Mouse (Mus musculus) kidney, postnatal 25 days (tissue): ENCODE data around the gene Srbd1.

Source experiments
- DNase-seq, 2 experiments: peaks; one replicate each; pipeline ENCODE4 v3.0.0; 2021; ENCODE audit warnings: mixed read lengths in 2 of 2

Srbd1 gene

GRCm38 (mm10) chr17:86032113-86032714 is 112.8 kb downstream of the Srbd1 start:
- peak in 1 of 2 experiments; percentile 23 for DNase-seq

GRCm38 (mm10) chr17:86030016-86030415 is 115.0 kb downstream of the Srbd1 start:
- no peak for DNase-seq

- no peak for DNase-seq
Observed at GRCm38 (mm10) chr17:86029175-86029574, 115.8 kb downstream of the Srbd1 start.

GRCm38 (mm10) chr17:86027577-86028199 is 117.3 kb downstream of the Srbd1 start:
- DNase-seq: no peak

GRCm38 (mm10) chr17:86024589-86024988 is 120.4 kb downstream of the Srbd1 start:
- DNase-seq: no peak

- no peak for DNase-seq
Observed at GRCm38 (mm10) chr17:86022366-86022765, 122.6 kb downstream of the Srbd1 start.

GRCm38 (mm10) chr17:86021815-86022214 is 123.2 kb downstream of the Srbd1 start:
- DNase-seq: no peak

- no peak for DNase-seq
Observed at GRCm38 (mm10) chr17:86021231-86021630, 123.7 kb downstream of the Srbd1 start.

GRCm38 (mm10) chr17:86019793-86020192 is 125.2 kb downstream of the Srbd1 start:
- no peak for DNase-seq

GRCm38 (mm10) chr17:86014246-86014645 is 130.7 kb downstream of the Srbd1 start:
- no peak for DNase-seq

- DNase-seq: no peak
Observed at GRCm38 (mm10) chr17:86012576-86012975, 132.4 kb downstream of the Srbd1 start.

- no peak for DNase-seq
Observed at GRCm38 (mm10) chr17:86011849-86012248, 133.1 kb downstream of the Srbd1 start.

- DNase-seq: no peak
Observed at GRCm38 (mm10) chr17:86008401-86008800, 136.6 kb downstream of the Srbd1 start.

- no peak for DNase-seq
Observed at GRCm38 (mm10) chr17:86002113-86002512, 142.9 kb downstream of the Srbd1 start.

- DNase-seq: no peak
Observed at GRCm38 (mm10) chr17:86001667-86002066, 143.3 kb downstream of the Srbd1 start.

- DNase-seq: peak; percentile 93 to 95
Observed at GRCm38 (mm10) chr17:85995727-85996126, 149.2 kb downstream of the Srbd1 start.

- no peak for DNase-seq
Observed at GRCm38 (mm10) chr17:85995086-85995485, 149.9 kb downstream of the Srbd1 start.

GRCm38 (mm10) chr17:85989058-85989769 is 155.8 kb downstream of the Srbd1 start:
- DNase-seq: peak; percentile 10 to 43

GRCm38 (mm10) chr17:85987531-85987930 is 157.4 kb downstream of the Srbd1 start:
- no peak for DNase-seq

- DNase-seq: no peak
Observed at GRCm38 (mm10) chr17:85986624-85987023, 158.4 kb downstream of the Srbd1 start.

GRCm38 (mm10) chr17:85986181-85986580 is 158.8 kb downstream of the Srbd1 start:
- DNase-seq: no peak

GRCm38 (mm10) chr17:85985131-85985530 is 159.8 kb downstream of the Srbd1 start:
- no peak for DNase-seq

- DNase-seq: no peak
Observed at GRCm38 (mm10) chr17:85982271-85982670, 162.7 kb downstream of the Srbd1 start.

- no peak for DNase-seq
Observed at GRCm38 (mm10) chr17:85981869-85982268, 163.1 kb downstream of the Srbd1 start.
